Mouse (Mus musculus): ENCODE measurements around the gene Rock2. TPM values are rescaled to one million over a fixed set of nuclear protein-coding genes. Genes with fewer than 3 reads are reported as not detected.

Gene Rock2
- total and polyA plus RNA-seq, 3 experiments: 11.2 to 80.2 (median 78.0) TPM

- H3K4me1 ChIP-seq (ENCODE audit: control insufficient read depth, insufficient read depth, low read length): peaks cover 5% of the 10 kb centered on the region
- H3K27ac ChIP-seq: no peak overlapping the region
- no peaks in the 10 kb centered on the region for H3K27me3 ChIP-seq (ENCODE audit: control insufficient read depth, insufficient read depth, low read length)
- peaks cover 5% of the 10 kb centered on the region for H3K79me2 ChIP-seq (replicated peaks; ENCODE audit: control insufficient read depth, insufficient read depth, low read length)
- peaks cover 19% of the 10 kb centered on the region for H3K36me3 ChIP-seq (ENCODE audit: control insufficient read depth, insufficient read depth, low read length)
- no peak overlapping the region for H3K4me3 ChIP-seq
- intact Hi-C loops (cut with DNase I): no loop called here
- WGBS: 94% methylated on average over 1 of the region's 1 CpGs
- DNase-seq: no peak
- no peak overlapping the region for H3K9ac ChIP-seq (ENCODE audit: low read depth, low read length)
- TF ChIP-seq CTCF (IDR thresholded peaks at IDR 0.05): peak; percentile 52
- TF ChIP-seq POLR2A (IDR thresholded peaks at IDR 0.05; ENCODE audit: insufficient read depth, low read depth, low read length): no peak
- TF ChIP-seq EP300 (IDR thresholded peaks at IDR 0.05; ENCODE audit: insufficient read depth, low read depth, low read length): no peak
These were observed 13.4 kb downstream of the Rock2 start for GRCm38 (mm10) chr12:16907953-16908648.

DNA sequence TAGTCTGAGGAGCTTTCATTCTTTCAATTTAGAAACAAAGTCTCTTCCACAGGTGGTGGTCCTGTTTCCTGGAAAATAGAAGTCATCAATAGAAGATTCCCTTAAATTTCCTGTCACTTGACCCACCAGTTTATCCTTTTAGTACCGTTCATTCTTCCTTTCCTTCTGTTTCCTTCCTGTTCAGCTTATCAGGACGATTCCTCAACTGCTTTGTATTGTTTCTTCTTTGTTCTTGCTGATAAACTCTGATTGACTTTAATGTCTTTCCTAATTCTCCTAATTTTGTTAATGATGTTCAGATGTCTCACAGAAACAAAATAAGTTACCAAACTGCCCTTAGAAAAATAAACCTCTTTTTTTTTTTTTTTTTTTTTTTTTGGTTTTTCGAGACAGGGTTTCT, 16.8 kb downstream of the Rock2 start:
- H3K27ac ChIP-seq: no peak overlapping the region
- H3K4me1 ChIP-seq (ENCODE audit: control insufficient read depth, insufficient read depth, low read length): peaks cover 5% of the 10 kb centered on the region
- H3K27me3 ChIP-seq (ENCODE audit: control insufficient read depth, insufficient read depth, low read length): no peaks in the 10 kb centered on the region
- intact Hi-C loops (cut with DNase I): no loop called here
- TF ChIP-seq CTCF (IDR thresholded peaks at IDR 0.05) (no peak), EP300 (IDR thresholded peaks at IDR 0.05; ENCODE audit: insufficient read depth, low read depth, low read length) (no peak), POLR2A (IDR thresholded peaks at IDR 0.05; ENCODE audit: insufficient read depth, low read depth, low read length) (no peak)
- no peak overlapping the region for H3K9ac ChIP-seq (ENCODE audit: low read depth, low read length)
- DNase-seq: no peak
- 30% methylated on average over 2 of the region's 3 CpGs for WGBS
- peaks cover 27% of the 10 kb centered on the region for H3K36me3 ChIP-seq (ENCODE audit: control insufficient read depth, insufficient read depth, low read length)
- no peak overlapping the region for H3K4me3 ChIP-seq
- peaks cover 5% of the 10 kb centered on the region for H3K79me2 ChIP-seq (replicated peaks; ENCODE audit: control insufficient read depth, insufficient read depth, low read length)

DNA sequence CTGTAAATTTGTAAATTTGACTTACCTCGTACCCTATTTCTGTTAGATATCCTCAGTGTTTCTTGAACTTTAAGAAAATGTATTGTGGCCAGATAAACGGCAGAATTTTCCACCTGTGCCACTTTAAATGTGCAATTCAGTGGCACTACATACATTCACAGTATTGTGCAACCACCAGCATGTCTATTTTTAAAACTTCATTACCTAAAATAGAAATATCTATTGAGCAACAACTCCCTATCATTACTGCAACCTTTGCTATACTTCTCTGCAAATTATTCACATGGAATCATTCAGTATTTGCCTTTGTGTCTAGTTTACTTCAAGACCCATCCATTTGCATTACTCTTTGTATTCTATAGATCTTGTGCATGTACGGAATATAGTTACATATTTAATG, 17.9 kb downstream of the Rock2 start:
- Histone ChIP-seq H3K4me3 (no peak overlapping the region), H3K36me3 (ENCODE audit: control insufficient read depth, insufficient read depth, low read length) (peaks cover 31% of the 10 kb centered on the region), H3K27me3 (ENCODE audit: control insufficient read depth, insufficient read depth, low read length) (no peaks in the 10 kb centered on the region), H3K4me1 (ENCODE audit: control insufficient read depth, insufficient read depth, low read length) (peaks cover 5% of the 10 kb centered on the region), H3K27ac (no peak overlapping the region), H3K9ac (ENCODE audit: low read depth, low read length) (no peak overlapping the region), H3K79me2 (replicated peaks; ENCODE audit: control insufficient read depth, insufficient read depth, low read length) (peaks cover 5% of the 10 kb centered on the region)
- WGBS: 77% methylated on average over 3 of the region's 3 CpGs
- no peak for TF ChIP-seq EP300 (IDR thresholded peaks at IDR 0.05; ENCODE audit: insufficient read depth, low read depth, low read length)
- no peak for TF ChIP-seq POLR2A (IDR thresholded peaks at IDR 0.05; ENCODE audit: insufficient read depth, low read depth, low read length)
- TF ChIP-seq CTCF (IDR thresholded peaks at IDR 0.05): no peak
- no peak for DNase-seq
- intact Hi-C loops (cut with DNase I): no loop called here

DNA sequence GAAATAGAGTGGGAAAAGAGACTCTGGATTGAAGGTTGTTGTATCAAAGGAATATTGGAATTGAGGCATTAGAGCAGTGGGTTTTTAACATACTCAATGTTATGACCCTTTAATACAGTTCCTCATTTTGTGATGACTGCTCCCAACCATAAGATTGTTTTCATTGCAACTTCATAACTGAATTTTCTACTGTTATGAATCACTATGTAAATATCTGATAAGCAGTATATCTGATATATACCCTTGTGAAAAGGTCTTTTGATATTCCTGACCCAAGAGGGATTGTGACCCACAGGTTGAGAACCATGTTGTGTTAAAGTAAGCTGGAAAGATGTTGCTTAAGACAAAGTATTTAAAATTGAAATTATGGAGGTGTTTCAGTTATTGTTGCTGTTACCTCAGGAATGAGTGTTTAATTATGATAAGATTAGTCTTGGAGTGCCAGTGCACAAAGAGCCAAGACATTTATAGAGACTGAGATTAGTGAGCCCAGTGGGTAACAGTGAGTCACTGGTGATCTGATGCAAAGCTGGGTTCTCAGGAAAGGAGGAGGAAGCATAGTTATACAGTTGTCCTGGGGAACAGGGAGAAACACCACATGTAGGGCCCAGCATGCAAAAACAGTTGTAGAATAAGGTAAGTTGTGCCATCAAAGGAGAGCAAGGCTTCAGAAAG, 25.6 kb downstream of the Rock2 start:
- intact Hi-C loops (cut with DNase I): no loop called here
- Histone ChIP-seq H3K27ac (peak overlapping the region; percentile 4; the same call in 1 of the 2 replicates), H3K4me1 (ENCODE audit: control insufficient read depth, insufficient read depth, low read length) (peaks cover 3% of the 10 kb centered on the region), H3K27me3 (ENCODE audit: control insufficient read depth, insufficient read depth, low read length) (no peaks in the 10 kb centered on the region), H3K79me2 (replicated peaks; ENCODE audit: control insufficient read depth, insufficient read depth, low read length) (peaks cover 2% of the 10 kb centered on the region; the same call in 1 of the 2 replicates), H3K4me3 (no peak overlapping the region), H3K36me3 (ENCODE audit: control insufficient read depth, insufficient read depth, low read length) (peaks cover 23% of the 10 kb centered on the region), H3K9ac (ENCODE audit: low read depth, low read length) (no peak overlapping the region)
- TF ChIP-seq POLR2A (IDR thresholded peaks at IDR 0.05; ENCODE audit: insufficient read depth, low read depth, low read length): no peak
- TF ChIP-seq CTCF (IDR thresholded peaks at IDR 0.05): no peak
- no peak for TF ChIP-seq EP300 (IDR thresholded peaks at IDR 0.05; ENCODE audit: insufficient read depth, low read depth, low read length)
- no peak for DNase-seq

GRCm38 (mm10) chr12:16927889-16928288, 33.2 kb downstream of the Rock2 start:
- Histone ChIP-seq H3K9ac (ENCODE audit: low read depth, low read length) (no peak overlapping the region), H3K36me3 (ENCODE audit: control insufficient read depth, insufficient read depth, low read length) (peaks cover 12% of the 10 kb centered on the region), H3K27me3 (ENCODE audit: control insufficient read depth, insufficient read depth, low read length) (no peaks in the 10 kb centered on the region), H3K4me3 (no peak overlapping the region), H3K4me1 (ENCODE audit: control insufficient read depth, insufficient read depth, low read length) (peaks cover 3% of the 10 kb centered on the region), H3K27ac (no peak overlapping the region), H3K79me2 (replicated peaks; ENCODE audit: control insufficient read depth, insufficient read depth, low read length) (peaks cover 1% of the 10 kb centered on the region; the same call in 1 of the 2 replicates)
- 59% methylated on average over 2 of the region's 2 CpGs for WGBS
- intact Hi-C loops (cut with DNase I): no loop called here
- no peak for TF ChIP-seq POLR2A (IDR thresholded peaks at IDR 0.05; ENCODE audit: insufficient read depth, low read depth, low read length)
- no peak for TF ChIP-seq CTCF (IDR thresholded peaks at IDR 0.05)
- TF ChIP-seq EP300 (IDR thresholded peaks at IDR 0.05; ENCODE audit: insufficient read depth, low read depth, low read length): no peak
- DNase-seq: no peak

- WGBS: 41% methylated on average over 1 of the region's 1 CpGs
- 0 out of 2 replicates have a peak, but pooled peaks cover 1% of the 10 kb centered on the region for H3K79me2 ChIP-seq (replicated peaks; ENCODE audit: control insufficient read depth, insufficient read depth, low read length)
- intact Hi-C loops (cut with DNase I): loop anchor here (10.0 kb wide), 1 partner anchor 110 kb away; no protein-coding TSS in a partner anchor
- H3K27me3 ChIP-seq (ENCODE audit: control insufficient read depth, insufficient read depth, low read length): no peaks in the 10 kb centered on the region
- H3K36me3 ChIP-seq (ENCODE audit: control insufficient read depth, insufficient read depth, low read length): no peaks in the 10 kb centered on the region; the same call in 1 of the 2 replicates
- TF ChIP-seq EP300 (IDR thresholded peaks at IDR 0.05; ENCODE audit: insufficient read depth, low read depth, low read length) (no peak), CTCF (IDR thresholded peaks at IDR 0.05) (no peak), POLR2A (IDR thresholded peaks at IDR 0.05; ENCODE audit: insufficient read depth, low read depth, low read length) (no peak)
- no peak overlapping the region for H3K4me3 ChIP-seq
- no peak overlapping the region for H3K27ac ChIP-seq
- no peak for DNase-seq
- H3K4me1 ChIP-seq (ENCODE audit: control insufficient read depth, insufficient read depth, low read length): no peaks in the 10 kb centered on the region
- no peak overlapping the region for H3K9ac ChIP-seq (ENCODE audit: low read depth, low read length)
These were observed 39.7 kb downstream of the Rock2 start for GRCm38 (mm10) chr12:16934423-16934822.
